Mouse (Mus musculus) brain, embryonic 14.5 days (tissue): Measurements from ENCODE around the gene Sntb2.

Source experiments
- CTCF ChIP-seq: fragments of 200-500 bp; IDR thresholded peaks from 2 replicates; pipeline ENCODE4 v1.5.1; 2012; ENCODE audit warnings: inconsistent platforms, mild to moderate bottlenecking, moderate library complexity, borderline replicate concordance; ENCODE audit not compliant: insufficient read depth, insufficient read length; ENCODE audit errors: extremely low read depth
- POLR2A ChIP-seq: fragments of 200-500 bp; IDR thresholded peaks from 2 replicates; pipeline ENCODE4 v1.6.1; 2012; ENCODE audit warnings: mild to moderate bottlenecking, inconsistent platforms, borderline replicate concordance; ENCODE audit not compliant: poor library complexity, insufficient read depth, insufficient read length, severe bottlenecking; ENCODE audit errors: extremely low read depth

DNA sequence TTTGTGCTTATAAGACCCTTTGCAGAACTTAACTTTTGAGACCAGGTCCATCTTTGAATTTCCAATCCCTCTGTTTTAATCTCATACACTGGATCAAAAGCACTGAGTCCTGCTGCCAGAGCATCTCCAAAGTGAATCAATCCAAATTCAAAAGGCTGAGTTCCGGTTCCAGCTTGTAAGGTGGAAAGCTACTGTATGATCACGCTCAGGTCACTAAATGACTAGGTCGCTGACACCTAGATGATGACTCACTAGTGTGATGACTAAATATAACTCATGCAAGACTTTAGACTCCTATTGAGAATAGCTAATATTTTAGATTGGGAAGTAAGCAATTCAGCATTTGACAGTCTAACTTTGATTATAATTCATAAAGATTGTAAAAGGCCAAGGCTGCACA lies 46.7 kb upstream of the Sntb2 start:
- TF ChIP-seq POLR2A (no peak), CTCF (no peak)
